In genomic region chr1:191224302-191224980, GRCm38 (mm10) we compare ENCODE assay signal across 7 mouse cellular contexts. TPM values are rescaled to one million over a fixed set of nuclear protein-coding genes. Genes with fewer than 3 reads are reported as not detected.
DNase-seq lines count a peak whose midpoint lies in the region; ATAC-seq lines count a peak whose summit lies in the region.

No protein-coding gene starts in this region.

- H3K27ac ChIP-seq in limb, embryonic 10.5 days, result peak overlapping the region; percentile 90
- H3K27ac ChIP-seq in midbrain, embryonic 13.5 days, result peak overlapping the region; percentile 32; the same call in 1 of the 2 replicates

- peaks cover 19% of the 10 kb centered on the region for H3K4me1 ChIP-seq in limb, embryonic 10.5 days
- peaks cover 19% of the 10 kb centered on the region for H3K4me1 ChIP-seq in midbrain, embryonic 13.5 days (replicated peaks)

- peak; percentile 88 for ATAC-seq in granulocyte monocyte progenitor cell, adult 5-6 weeks (replicated peaks; ENCODE audit: poor library complexity, severe bottlenecking)
- ATAC-seq in midbrain, embryonic 13.5 days, result peak; percentile 86

- no peaks in the 10 kb centered on the region for H3K27me3 ChIP-seq in limb, embryonic 10.5 days (ENCODE audit: low read depth, poor library complexity, severe bottlenecking)
- no peaks in the 10 kb centered on the region for H3K27me3 ChIP-seq in midbrain, embryonic 13.5 days

- peak; percentile 87 for DNase-seq in adrenal gland, adult 8-10 months
- peak; percentile 91 for DNase-seq in embryo, embryonic 9.5 days (ENCODE audit: extremely low spot score)
- peak; percentile 90 for DNase-seq in kidney, adult 11 months
- peak; percentile 95 for DNase-seq in limb, embryonic 10.5 days (ENCODE audit: low spot score)
- peak; percentile 88 for DNase-seq in spleen, adult 12 weeks (ENCODE audit: low spot score)

- H3K9ac ChIP-seq in midbrain, embryonic 13.5 days (replicated peaks), result peak overlapping the region; percentile 76

- H3K4me3 ChIP-seq in limb, embryonic 10.5 days, result peak overlapping the region; percentile 78
- peak overlapping the region; percentile 63 for H3K4me3 ChIP-seq in midbrain, embryonic 13.5 days (replicated peaks)

- H3K36me3 ChIP-seq in limb, embryonic 10.5 days, result no peaks in the 10 kb centered on the region
- H3K36me3 ChIP-seq in midbrain, embryonic 13.5 days, result no peaks in the 10 kb centered on the region

- no peaks in the 10 kb centered on the region for H3K9me3 ChIP-seq in limb, embryonic 10.5 days (replicated peaks)
- H3K9me3 ChIP-seq in midbrain, embryonic 13.5 days, result no peaks in the 10 kb centered on the region

- peak overlapping the region; percentile 96 for H3K4me2 ChIP-seq in midbrain, embryonic 13.5 days (replicated peaks)

- WGBS in limb, embryonic 10.5 days, result 2% methylated on average over 57 of the region's 57 CpGs
- WGBS in midbrain, embryonic 13.5 days, result 2% methylated on average over 57 of the region's 57 CpGs

RNA-seq across cellular contexts. Expression of gene Atf3, which starts 6.6 kb away (rescaled TPM):
- total RNA-seq in adrenal gland, adult 8-10 months (2022), result 1 to 10 TPM; 2.1 to 8.6 (median 3.2) TPM
- total RNA-seq in granulocyte monocyte progenitor cell, adult 5-6 weeks (2014; fragmentation: Nextera tagmentation), result not detected in 2 replicates
- total RNA-seq in granulocyte monocyte progenitor cell, adult 5-6 weeks (2017), result 8.7 and 12.8 TPM in 2 replicates
- 1.8 and 2.8 TPM in 2 replicates for polyA plus RNA-seq in limb, embryonic 10.5 days (2016; fragmentation: Nextera tagmentation; extraction: Ambion mirVana)
- polyA plus RNA-seq in midbrain, embryonic 13.5 days (2015; fragmentation: Nextera tagmentation; extraction: Ambion mirVana), result 0.83 and 1.2 TPM in 2 replicates

RNA-seq across cellular contexts. Expression of gene Fam71a, which starts 59.8 kb away (rescaled TPM):
- total RNA-seq in adrenal gland, adult 8-10 months (2022), result not detected
- total RNA-seq in granulocyte monocyte progenitor cell, adult 5-6 weeks (2014; fragmentation: Nextera tagmentation), result not detected in 2 replicates
- total RNA-seq in granulocyte monocyte progenitor cell, adult 5-6 weeks (2017), result 0.17 and 1.1 TPM in 2 replicates
- polyA plus RNA-seq in limb, embryonic 10.5 days (2016; fragmentation: Nextera tagmentation; extraction: Ambion mirVana), result not detected in 2 replicates
- polyA plus RNA-seq in midbrain, embryonic 13.5 days (2015; fragmentation: Nextera tagmentation; extraction: Ambion mirVana), result not detected in 2 replicates

Comparison
In these comparisons a context has a peak if more than half of its experiments do, and no peak if none do; other contexts are left out.
1. Peak in every context shown above with its lines: DNase-seq, ATAC-seq, H3K4me3 ChIP-seq and H3K27ac ChIP-seq.